Mouse (Mus musculus) olfactory bulb, adult 2 months (tissue): ENCODE data around the gene Cnn2.

ENCODE experiments used
- CTCF ChIP-seq: fragments of 200-500 bp; IDR thresholded peaks from 2 replicates; pipeline ENCODE4 v1.5.1; 2012; ENCODE audit warnings: low read depth, mild to moderate bottlenecking, low read length, moderate library complexity; ENCODE audit not compliant: insufficient read depth
- POLR2A ChIP-seq: fragments of 200-500 bp; IDR thresholded peaks from 2 replicates; pipeline ENCODE4 v1.6.1; 2012; ENCODE audit warnings: mild to moderate bottlenecking, low read depth, low read length, moderate library complexity; ENCODE audit not compliant: insufficient read depth

- TF ChIP-seq POLR2A = no peak
- no peak for TF ChIP-seq CTCF
Measured at GRCm38 (mm10) chr10:79966886-79967400, 21.4 kb upstream of the Cnn2 start.
